Mouse (Mus musculus) brain, adult 2 months (tissue): ENCODE results near the gene Lrrc58.
A peak's percentile ranks its signal among the peaks of the same experiment; 100 is the strongest.

Experiments used
- DNase-seq: peaks from one replicate; pipeline ENCODE4 v3.0.0; 2011; ENCODE audit warnings: low read depth, low spot score

Lrrc58 gene

GRCm38 (mm10) chr16:37867791-37868505, at the start of gene Lrrc58:
Lrrc58 (plus strand) TSS chr16:37868389.
- DNase-seq, result peak; percentile 94

GRCm38 (mm10) chr16:37823949-37824348, 44.2 kb upstream of the Lrrc58 start:
- DNase-seq, result peak; percentile 82

- DNase-seq, result peak; percentile 64
Measured at GRCm38 (mm10) chr16:37824778-37825505, 43.2 kb upstream of the Lrrc58 start.

GRCm38 (mm10) chr16:37826286-37826685, 41.9 kb upstream of the Lrrc58 start:
- no peak for DNase-seq

GRCm38 (mm10) chr16:37831041-37831440, 37.1 kb upstream of the Lrrc58 start:
- DNase-seq, result no peak

GRCm38 (mm10) chr16:37837571-37837970, 30.6 kb upstream of the Lrrc58 start:
- no peak for DNase-seq

GRCm38 (mm10) chr16:37842439-37842838, 25.8 kb upstream of the Lrrc58 start:
- DNase-seq, result no peak

- no peak for DNase-seq
Measured at GRCm38 (mm10) chr16:37843740-37844139, 24.4 kb upstream of the Lrrc58 start.

- DNase-seq, result no peak
Measured at GRCm38 (mm10) chr16:37845202-37845925, 22.8 kb upstream of the Lrrc58 start.

- DNase-seq, result no peak
Measured at GRCm38 (mm10) chr16:37847081-37847480, 21.1 kb upstream of the Lrrc58 start.

- DNase-seq, result no peak
Measured at GRCm38 (mm10) chr16:37851366-37851765, 16.8 kb upstream of the Lrrc58 start.

- no peak for DNase-seq
Measured at GRCm38 (mm10) chr16:37853279-37853678, 14.9 kb upstream of the Lrrc58 start.

GRCm38 (mm10) chr16:37854054-37854453, 14.1 kb upstream of the Lrrc58 start:
- no peak for DNase-seq

- no peak for DNase-seq
Measured at GRCm38 (mm10) chr16:37854593-37854992, 13.6 kb upstream of the Lrrc58 start.

GRCm38 (mm10) chr16:37855583-37855982, 12.6 kb upstream of the Lrrc58 start:
- no peak for DNase-seq

- no peak for DNase-seq
Measured at GRCm38 (mm10) chr16:37856327-37856726, 11.9 kb upstream of the Lrrc58 start.

- DNase-seq, result no peak
Measured at GRCm38 (mm10) chr16:37857495-37857894, 10.7 kb upstream of the Lrrc58 start.

- DNase-seq, result no peak
Measured at GRCm38 (mm10) chr16:37860213-37860612, 8.0 kb upstream of the Lrrc58 start.

GRCm38 (mm10) chr16:37861029-37861428, 7.2 kb upstream of the Lrrc58 start, which contains the start of gene Gm36028:
Gm36028 (minus strand) TSS chr16:37861146.
- no peak for DNase-seq

GRCm38 (mm10) chr16:37863876-37864275, 4.3 kb upstream of the Lrrc58 start:
- DNase-seq, result no peak

GRCm38 (mm10) chr16:37865841-37866240, 2.3 kb upstream of the Lrrc58 start:
- DNase-seq, result no peak
